Mouse (Mus musculus) activated CD4-positive, CD25-positive, alpha-beta regulatory T cell (primary cell): Measurements from ENCODE around the gene Vamp1. TPM values are rescaled to one million over a fixed set of nuclear protein-coding genes. Genes with fewer than 3 reads are reported as not detected.

Experiments used
- polyA plus RNA-seq, 2 experiments: library from polyadenylated mRNA; unstranded; fragments of 100-300 nt; shearing (Covaris generic); gene quantifications; one replicate each; pipeline ENCODE4 v1.2.1; 2017

Gene Vamp1
- polyA plus RNA-seq: 10 to 100 TPM; 38.0 to 43.4 TPM

DNA sequence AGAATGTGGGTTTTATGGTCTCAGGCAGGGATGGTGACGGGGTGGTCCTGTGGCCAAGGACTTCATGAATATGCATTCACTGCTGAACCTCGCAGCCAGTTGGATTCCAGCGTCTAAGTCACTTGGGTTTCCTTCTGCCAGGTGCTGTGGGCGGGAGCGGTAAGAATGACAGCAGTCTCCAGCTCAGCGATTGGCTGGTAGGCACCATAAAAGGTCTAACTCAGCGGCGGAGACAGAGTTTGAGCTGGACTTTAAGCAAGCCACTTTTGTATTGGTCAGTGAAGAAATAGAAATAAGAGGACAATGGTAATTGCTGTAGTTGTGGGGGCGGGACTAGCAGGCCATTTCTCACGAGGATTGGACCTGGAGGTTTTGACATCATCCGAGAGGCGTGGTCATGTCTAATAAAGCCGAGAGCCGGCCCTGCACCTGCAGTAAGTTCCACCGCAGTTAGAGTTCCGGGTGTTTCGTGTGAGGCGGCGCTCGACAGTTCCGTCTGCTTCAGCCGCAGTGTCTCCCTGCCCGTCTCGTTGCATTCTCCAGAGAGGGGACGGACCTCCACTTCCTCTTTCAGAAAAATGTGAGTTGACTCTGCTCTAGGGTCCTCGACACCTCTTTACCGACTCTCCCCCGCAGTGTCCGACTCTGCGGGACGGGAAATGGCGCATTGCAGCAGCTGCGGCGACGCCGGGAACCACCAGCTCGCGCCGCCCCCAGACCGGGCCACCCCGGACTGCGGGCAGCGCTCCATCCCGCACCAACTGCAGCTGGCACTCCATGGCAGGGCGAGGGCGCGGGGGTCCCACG, at the start of gene Vamp1:
Gene Vamp1 (plus strand): TSS at position 404 of the 807 bp plus-strand sequence.

GRCm38 (mm10) chr6:125166051-125166751, 49.1 kb upstream of the Vamp1 start, which contains the start of gene Gapdh:
TSS of gene Gapdh (minus strand) at chr6:125166467.

GRCm38 (mm10) chr6:125191332-125192015, 23.9 kb upstream of the Vamp1 start, which contains the start of the genes Ncapd2 and Mrpl51:
TSS of gene Ncapd2 (minus strand) at chr6:125191701.
TSS of gene Mrpl51 (plus strand) at chr6:125191801.

DNA sequence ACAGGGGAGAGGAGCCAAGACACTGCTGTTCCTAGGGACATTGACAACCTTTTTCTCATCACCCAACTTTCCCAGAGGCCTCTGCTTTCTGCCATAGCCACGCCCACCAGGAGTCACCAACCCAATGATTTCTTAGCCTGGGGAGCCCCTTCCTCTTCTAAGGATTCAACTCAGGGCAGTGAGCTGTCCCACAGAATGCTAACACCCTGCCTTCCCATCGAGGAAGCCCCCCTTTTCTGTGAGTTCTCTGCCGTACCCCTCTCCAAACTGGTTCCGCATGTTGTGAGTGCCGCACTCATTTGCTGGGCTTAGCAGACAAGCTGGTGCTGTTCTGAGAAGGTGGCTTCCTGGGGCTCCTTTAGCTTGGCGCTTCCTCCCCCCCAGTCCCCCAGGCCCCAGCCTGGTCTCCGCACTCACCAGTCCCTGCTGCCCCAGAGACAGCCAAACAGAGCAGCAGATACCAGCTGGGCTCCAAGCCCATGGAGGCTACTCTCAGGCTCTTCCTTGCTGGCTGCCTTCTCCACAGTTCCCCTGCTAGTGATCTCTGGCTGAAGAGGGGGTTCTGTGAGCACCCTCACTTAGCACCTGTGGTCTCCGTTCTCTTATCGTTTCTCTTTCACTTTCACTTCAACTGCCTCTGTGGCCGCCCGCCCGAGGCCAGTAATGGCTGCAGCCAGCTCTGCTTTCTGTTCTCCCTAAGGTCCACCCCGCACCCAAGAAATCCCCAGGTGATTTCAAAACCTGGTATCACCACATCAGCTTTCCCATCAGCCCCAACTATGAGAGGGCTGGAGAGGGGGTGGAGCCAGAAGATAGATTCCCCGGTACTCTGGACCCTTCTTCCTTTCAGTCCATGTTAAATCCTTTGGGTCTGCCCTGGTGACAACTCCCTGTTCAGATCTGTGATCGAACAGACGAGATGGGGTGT, 16.0 kb downstream of the Vamp1 start, which contains the start of gene Tapbpl:
Gene Tapbpl (minus strand): TSS at position 744 of the 928 bp plus-strand sequence.

DNA sequence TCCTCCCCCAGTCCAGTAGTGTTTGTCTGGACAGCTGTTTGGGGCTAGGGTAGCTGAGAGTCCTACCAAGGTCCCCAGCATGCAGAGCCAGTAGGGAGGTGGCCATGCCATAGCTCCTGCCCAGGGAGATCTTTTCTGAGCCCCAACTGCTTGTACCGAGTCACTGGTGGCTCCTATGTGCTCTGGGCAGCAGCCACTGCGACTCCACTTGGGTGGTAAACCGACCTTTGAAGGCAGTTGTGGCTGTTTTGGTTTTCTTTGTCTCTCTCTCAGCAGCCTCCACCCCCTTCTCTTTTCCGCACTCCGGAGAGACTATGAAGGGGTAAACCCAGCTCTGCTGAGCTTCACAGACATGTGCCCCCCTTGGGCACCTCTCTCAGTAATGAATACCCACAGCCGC, 21.4 kb downstream of the Vamp1 start, which contains the start of gene Cd27:
Gene Cd27 (minus strand): TSS at position 229 of the 400 bp plus-strand sequence.

DNA sequence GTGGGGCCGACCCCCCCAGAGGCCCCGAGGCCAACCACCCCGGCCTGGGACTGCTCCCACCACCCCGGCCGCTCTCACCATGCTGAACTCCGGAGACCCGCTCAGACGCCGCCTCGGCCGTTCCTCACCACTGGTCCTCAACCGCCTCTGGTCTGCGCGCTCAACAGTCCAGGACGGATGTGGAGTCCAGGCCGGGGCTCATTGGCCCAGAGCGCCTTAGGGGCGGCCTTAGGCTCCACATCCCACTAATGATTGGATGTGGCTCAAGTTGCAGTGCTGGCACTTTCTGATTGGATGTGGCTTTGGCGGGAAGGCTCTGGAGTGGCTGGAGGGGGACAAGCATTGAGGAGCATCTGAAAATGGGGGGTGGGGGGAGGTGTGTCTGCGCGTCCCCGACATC, 70.5 kb downstream of the Vamp1 start, which contains the start of gene Tuba3a:
Gene Tuba3a (minus strand): TSS at position 153 of the 400 bp plus-strand sequence.

Other genes with a start within 250 kb of the Vamp1 start
- under 1 TPM; 0.27 to 0.44 TPM for gene Pianp, start 218.9 kb upstream of the Vamp1 start, polyA plus RNA-seq
- 10 to 100 TPM; 61.9 to 62.5 TPM for gene Zfp384, start 206.4 kb upstream of the Vamp1 start, polyA plus RNA-seq
- gene Ing4, start 175.8 kb upstream of the Vamp1 start, polyA plus RNA-seq: 100 to 1,000 TPM in 1 of 2 experiments, 10 to 100 TPM in 1; 69.9 to 101 TPM
- gene Acrbp, start 165.9 kb upstream of the Vamp1 start, polyA plus RNA-seq: 10 to 100 TPM; 11.4 to 13.3 TPM
- gene Lpar5, start 147.6 kb upstream of the Vamp1 start, polyA plus RNA-seq: 10 to 100 TPM; 17.3 to 20.6 TPM
- gene Chd4, start 119.6 kb upstream of the Vamp1 start, polyA plus RNA-seq: 10 to 100 TPM; 59.3 to 68.3 TPM
- gene Nop2, start 83.6 kb upstream of the Vamp1 start, polyA plus RNA-seq: 10 to 100 TPM; 26.8 to 42.5 TPM
- gene Iffo1, start 70.3 kb upstream of the Vamp1 start, polyA plus RNA-seq: 10 to 100 TPM; 20.1 to 25.5 TPM
- 100 to 1,000 TPM; 334 to 346 TPM for gene Gapdh, start 49.1 kb upstream of the Vamp1 start, polyA plus RNA-seq
- gene Ncapd2, start 23.9 kb upstream of the Vamp1 start, polyA plus RNA-seq: 10 to 100 TPM; 31.2 to 32.5 TPM
- gene Mrpl51, start 23.8 kb upstream of the Vamp1 start, polyA plus RNA-seq: 100 to 1,000 TPM; 101 to 117 TPM
- gene Tapbpl, start 16.3 kb downstream of the Vamp1 start, polyA plus RNA-seq: 100 to 1,000 TPM in 1 of 2 experiments, 10 to 100 TPM in 1; 87.5 to 133 TPM
- gene Cd27, start 21.5 kb downstream of the Vamp1 start, polyA plus RNA-seq: 100 to 1,000 TPM; 384 to 542 TPM
- gene Tuba3a, start 70.5 kb downstream of the Vamp1 start, polyA plus RNA-seq: 1 to 10 TPM in 1 of 2 experiments, under 1 TPM in 1; 0.71 to 1.2 TPM
- gene Ltbr, start 98.3 kb downstream of the Vamp1 start, polyA plus RNA-seq: 1 to 10 TPM in 1 of 2 experiments, under 1 TPM in 1; 0.50 to 2.3 TPM
- gene Scnn1a, start 105.1 kb downstream of the Vamp1 start, polyA plus RNA-seq: under 1 TPM; 0.08 to 0.23 TPM
- 10 to 100 TPM; 24.1 to 29.1 TPM for gene Tnfrsf1a, start 133.8 kb downstream of the Vamp1 start, polyA plus RNA-seq
- under 1 TPM in 1 of 2 experiments, not detected in 1; 0.11 TPM for gene Plekhg6, start 165.2 kb downstream of the Vamp1 start, polyA plus RNA-seq